Mouse (Mus musculus): ENCODE measurements around the gene Hes5.
A peak's percentile ranks its signal among the peaks of the same experiment; 100 is the strongest.

DNA sequence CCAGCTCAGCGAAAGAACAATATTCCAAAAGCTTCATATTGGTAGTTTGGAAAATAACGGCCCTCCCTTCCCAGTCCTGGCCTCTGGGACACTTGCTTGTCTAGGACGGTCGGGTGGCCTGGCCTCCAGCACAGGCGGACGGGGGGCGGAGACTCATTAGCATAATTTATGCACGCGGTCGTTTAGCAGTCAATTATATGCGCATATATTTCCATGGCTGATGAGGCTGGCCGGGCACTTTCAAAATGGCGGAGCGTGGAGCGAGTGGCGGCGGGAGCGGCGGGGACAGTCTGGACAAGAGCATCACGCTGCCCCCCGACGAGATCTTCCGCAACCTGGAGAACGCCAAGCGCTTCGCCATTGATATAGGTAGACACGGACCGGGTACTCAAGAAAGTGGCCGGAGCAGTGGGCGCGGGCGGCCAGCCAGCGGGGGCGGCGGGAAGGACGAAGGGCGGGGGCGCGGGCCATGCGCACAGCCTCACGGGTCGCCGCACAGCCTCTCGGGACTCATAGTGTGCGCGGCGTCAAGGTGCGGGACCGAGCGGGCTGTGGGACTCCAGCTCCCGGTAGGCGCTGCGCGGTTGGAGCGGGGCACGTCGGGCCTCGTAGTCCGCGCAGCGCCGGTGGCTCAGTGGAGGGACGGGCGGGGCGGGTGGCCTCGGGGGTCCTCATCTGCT lies 3.3 kb downstream of the Hes5 start, which contains the start of gene Pank4:
- TF ChIP-seq POLR2A (IDR thresholded peaks at IDR 0.05; ENCODE audit: borderline replicate concordance, extremely low read depth, low read depth, low read length) (peak; percentile 83), CTCF (IDR thresholded peaks at IDR 0.05; ENCODE audit: insufficient read depth, low read length) (no peak)
